Mouse (Mus musculus) megakaryocyte progenitor cell, adult 5-6 weeks (primary cell): ENCODE measurements at regions not wholly inside any gene's neighbourhood (a gene's known extent, or its start where the extent isn't known, plus 50 kb on each side); places are given as distances from the start of the nearest gene placed in this dataset.

Source experiments
- ATAC-seq: replicated peaks from 2 replicates; pipeline ENCODE4 v1.8.0; 2016; ENCODE audit warnings: mild to moderate bottlenecking, moderate TSS enrichment, inconsistent platforms; ENCODE audit not compliant: poor library complexity

GRCm38 (mm10) chr14:114804643-114805042 is 287.4 kb upstream of the Gpc5 start:
- ATAC-seq: no peak

- no peak for ATAC-seq
These were observed 283.4 kb upstream of the Gpc5 start for GRCm38 (mm10) chr14:114808621-114809020.

DNA sequence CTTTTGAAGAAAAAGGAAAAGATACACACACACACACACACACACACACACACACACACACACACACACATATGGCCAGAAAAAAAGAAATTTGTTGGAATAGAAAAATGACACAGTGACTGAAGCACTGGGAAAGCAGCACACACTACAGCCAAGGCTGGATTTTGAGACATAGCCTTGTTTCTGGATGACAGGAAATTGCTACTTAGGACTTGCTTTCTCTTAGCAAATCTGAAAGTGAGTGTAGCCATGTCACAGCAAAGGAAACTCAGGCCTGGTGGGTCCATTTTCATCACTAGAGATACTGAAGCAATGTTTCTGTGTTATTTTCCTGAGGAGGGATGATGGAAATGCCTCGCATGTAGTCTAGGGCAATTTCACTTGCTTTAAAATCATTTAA is 271.3 kb upstream of the Gpc5 start:
- ATAC-seq: no peak

GRCm38 (mm10) chr14:114821098-114821594 is 270.9 kb upstream of the Gpc5 start:
- ATAC-seq: peak; percentile 17; the same call in 1 of the 2 replicates

DNA sequence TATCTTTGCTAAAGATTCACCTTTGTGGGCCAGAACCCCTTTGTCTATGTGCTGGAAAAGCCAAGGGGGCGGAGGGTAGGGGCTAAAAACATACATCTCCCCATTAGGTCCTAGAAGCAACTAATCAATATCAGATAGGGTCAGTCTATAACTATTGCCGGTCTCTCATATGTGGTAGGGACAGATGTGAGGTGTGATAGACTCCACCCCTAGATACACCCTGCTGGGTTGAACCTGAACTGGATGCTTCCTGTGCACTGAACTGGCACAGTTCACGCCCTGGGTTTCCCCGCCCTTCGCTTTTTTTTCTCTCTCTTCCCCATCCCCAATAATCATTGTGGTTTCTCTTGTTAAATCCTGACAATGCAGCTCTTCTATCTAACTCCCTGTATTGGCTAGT is 270.3 kb upstream of the Gpc5 start:
- ATAC-seq: no peak

DNA sequence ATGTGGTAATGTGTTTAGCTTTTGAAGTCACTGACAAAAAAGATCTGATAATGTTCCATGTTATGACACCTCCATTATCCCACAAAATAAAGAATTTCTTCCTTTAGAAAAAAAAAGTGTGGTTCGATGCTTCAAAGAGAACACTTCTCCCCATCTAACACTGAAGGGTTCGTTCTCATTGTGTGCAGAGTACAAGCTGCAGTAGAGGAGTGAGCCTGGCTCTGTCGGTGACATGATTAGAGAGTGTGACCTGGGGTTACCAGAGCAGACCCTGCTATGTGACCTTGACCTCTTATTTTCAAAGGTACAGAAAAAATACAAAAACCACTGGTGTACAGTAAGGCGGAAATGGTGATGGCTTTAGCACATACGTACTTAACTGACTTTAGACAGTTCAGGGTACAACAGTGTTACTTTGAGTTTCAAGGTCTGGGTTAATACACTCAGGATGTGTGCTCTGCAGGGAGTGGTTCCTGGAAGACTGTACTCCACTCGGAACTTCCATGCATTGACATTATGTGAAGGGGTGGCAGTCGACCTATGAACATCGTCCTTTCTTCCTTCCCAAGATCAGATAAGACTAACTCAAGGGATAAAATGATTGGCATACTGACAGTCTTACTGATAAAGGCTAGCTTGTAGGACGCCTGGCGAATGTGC is 265.2 kb upstream of the Gpc5 start:
- no peak for ATAC-seq

DNA sequence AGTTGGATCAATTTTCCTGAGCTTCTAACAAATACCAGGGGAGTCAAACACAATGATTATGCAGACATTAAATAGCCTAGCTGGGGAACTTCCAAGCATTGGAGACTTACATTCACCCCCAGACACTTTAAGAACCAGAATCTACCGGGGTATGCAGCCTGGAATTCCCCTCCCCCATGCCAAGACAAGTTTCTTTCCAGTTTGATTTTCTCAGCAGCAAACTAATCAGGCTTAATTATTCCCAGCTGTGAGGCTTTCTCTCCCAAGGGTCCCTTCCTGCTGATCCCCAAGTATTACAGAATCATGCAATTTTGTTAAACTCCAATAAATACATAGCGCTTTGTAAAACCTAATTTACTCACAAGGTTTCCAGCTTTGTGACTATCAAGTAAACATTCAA is 262.7 kb upstream of the Gpc5 start:
- no peak for ATAC-seq

- ATAC-seq: peak; percentile 58; the same call in 1 of the 2 replicates
These were observed 259.0 kb upstream of the Gpc5 start for GRCm38 (mm10) chr14:114832987-114833386.

GRCm38 (mm10) chr14:114836723-114837349 is 255.2 kb upstream of the Gpc5 start:
- no peak for ATAC-seq

DNA sequence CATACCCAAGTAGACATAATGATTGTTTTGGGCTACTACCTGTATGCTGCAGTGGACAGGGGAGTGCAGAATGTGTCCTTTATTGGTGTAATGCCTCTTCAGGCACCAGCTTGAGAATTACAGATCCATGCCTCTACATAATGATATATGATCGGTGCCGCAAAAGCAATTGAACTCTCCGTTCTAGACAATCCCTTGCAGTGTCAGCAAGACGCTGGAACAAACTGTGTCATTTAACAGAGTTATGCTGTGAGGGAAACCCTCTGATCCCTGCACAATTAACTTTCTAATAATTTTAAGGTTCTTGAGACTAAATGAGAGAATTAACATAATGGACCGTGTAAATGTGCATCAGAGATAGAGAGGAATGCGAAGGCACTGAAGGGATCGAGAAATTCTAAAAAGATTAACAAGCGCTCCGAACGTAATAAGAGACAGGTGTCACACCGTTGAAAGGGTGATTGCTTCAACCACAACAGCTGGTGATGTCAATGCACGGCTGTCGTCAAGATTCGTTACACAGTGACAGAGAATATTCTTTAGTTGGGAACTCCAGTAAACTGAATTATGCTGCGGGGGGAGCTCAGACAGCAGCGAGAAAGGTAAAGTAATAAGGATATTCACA is 254.3 kb upstream of the Gpc5 start:
- no peak for ATAC-seq

GRCm38 (mm10) chr14:114839340-114839903 is 252.6 kb upstream of the Gpc5 start:
- ATAC-seq: no peak

- ATAC-seq: 0 out of 2 replicates have a peak, but pooled peaks have one; percentile 26
These were observed 251.2 kb upstream of the Gpc5 start for GRCm38 (mm10) chr14:114840766-114841165.

DNA sequence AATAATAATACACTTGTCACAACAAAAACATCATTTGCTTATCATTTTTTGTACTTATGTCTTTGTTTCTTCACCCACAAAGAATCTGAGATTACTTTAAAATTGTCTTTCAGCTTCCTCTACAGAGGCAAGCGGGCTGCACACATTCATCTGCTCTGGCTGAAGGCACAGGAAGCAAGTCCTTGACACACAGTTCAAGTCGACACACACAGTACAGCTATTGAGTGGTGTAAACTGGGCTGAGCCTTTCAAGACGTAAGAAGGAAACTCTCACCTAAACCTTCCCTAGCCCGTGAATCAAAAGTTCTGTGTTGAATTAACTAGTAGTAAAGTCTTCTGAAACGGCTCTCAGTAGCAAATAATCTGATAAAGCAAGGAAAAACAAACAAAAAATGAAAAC is 250.5 kb upstream of the Gpc5 start:
- ATAC-seq: no peak

DNA sequence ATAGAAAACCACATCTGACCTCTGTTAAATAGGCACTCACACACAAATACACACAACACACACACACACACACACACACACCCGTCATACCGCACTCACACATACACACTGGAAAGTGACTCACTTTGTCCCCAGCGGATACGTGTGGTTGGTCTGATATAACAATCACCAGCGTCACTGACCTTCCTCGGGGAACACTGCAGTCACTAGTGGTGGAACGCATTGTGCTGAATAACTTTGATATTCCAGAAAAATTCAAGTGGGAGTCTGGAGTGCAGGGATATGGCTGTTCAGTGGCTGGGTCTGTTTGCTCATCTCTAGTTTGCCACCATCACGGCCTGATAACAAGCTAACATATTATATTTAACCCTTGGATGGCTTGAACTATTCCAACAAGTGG is 249.7 kb upstream of the Gpc5 start:
- no peak for ATAC-seq

DNA sequence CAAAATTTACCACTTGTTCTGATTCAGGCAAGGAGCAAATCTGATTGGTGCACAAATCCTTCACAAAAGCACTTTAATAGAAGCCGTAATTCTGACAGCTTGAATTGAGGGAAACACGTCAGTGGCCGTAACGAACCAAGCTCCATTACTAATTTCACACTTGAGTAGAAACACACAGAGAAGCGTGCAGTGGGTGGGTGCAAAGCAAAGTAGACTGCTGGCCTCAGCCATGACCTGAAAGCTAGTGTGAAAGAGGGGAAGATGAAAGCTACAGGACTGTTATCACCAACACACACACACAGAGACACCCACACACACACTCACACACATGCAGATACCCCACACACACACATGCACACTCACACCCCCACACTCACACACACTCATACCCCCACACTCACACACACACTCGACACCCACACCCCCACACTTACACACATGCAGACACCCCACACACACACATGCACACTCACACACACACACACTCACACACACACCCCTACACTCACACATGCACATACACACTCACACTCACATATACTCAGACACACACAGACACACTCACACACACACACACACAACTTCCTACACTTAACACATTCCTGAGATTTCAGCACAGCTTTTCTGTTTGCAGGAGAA is 248.8 kb upstream of the Gpc5 start:
- ATAC-seq: no peak

DNA sequence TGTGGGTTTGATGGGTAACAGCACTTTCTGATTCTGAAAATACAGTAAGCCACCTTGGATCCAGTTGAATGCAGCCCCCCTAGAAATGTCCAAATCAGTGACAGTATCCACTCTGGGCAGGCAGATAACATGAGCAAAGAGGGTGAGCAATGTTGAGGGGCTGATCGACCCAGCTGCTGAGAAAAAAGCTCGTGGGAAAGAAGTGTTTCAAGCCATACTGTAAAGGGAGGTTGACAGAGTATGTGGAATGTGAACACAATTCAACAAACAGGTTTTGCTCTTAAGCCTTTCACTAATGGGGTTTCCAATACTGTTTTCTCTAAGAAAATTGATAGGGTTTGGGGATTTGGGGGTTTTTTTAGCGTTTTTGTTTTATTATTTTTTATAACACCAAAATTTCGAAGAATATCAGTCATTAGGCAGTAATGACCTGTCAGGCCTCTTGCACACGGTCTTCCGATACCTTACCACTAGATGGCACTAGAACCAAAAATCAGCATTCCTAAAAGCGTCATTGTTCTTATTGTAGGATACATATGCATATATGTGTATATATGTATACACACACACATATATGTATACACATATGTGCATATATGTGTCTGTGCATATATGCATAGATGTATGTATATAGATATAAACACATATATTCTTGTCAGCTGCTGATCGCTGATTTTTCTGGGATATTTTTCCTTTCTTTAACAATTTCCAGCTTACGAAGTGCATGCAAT is 237.5 kb upstream of the Gpc5 start:
- ATAC-seq: peak; percentile 98

- no peak for ATAC-seq
These were observed 236.8 kb upstream of the Gpc5 start for GRCm38 (mm10) chr14:114855055-114855740.

GRCm38 (mm10) chr14:114855746-114856145 is 236.3 kb upstream of the Gpc5 start:
- no peak for ATAC-seq

GRCm38 (mm10) chr14:114856243-114857031 is 235.6 kb upstream of the Gpc5 start:
- ATAC-seq: no peak
